Mouse (Mus musculus): ENCODE results near the gene Tvp23b. TPM values are rescaled to one million over a fixed set of nuclear protein-coding genes. Genes with fewer than 3 reads are reported as not detected.

The Tvp23b gene
- total and polyA plus RNA-seq, 2 experiments from 2014 or later: 26.7 to 42.6 TPM

DNA sequence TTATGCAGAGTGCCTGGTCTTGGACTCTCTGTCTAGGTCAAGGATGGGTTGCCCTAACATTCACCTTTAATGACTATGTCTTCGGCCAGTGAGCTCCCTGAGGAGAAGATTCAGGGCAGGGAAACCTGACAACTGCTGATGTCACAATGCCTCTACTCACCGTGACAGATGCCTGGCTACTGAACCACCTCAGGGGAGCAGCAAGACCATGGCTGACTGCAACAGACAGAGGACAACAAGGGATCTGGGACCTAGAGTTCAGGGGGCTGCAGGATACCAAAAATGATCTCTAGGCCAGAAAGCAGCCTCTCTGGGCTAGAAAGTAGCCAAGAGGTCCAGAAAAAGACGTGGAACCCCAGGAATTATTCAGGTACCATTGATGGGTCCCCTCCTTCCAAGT lies 71.8 kb downstream of the Tvp23b start, which contains the start of gene Cdrt4:
Cdrt4 (plus strand) TSS at position 182 of the 400 bp plus-strand sequence.
- Histone ChIP-seq H3K4me2 (ENCODE audit: low read depth, low read length) (no peak within 1 kb of the TSS), H3K27me3 (ENCODE audit: insufficient read depth, low read length) (no peaks in the 10 kb centered on the region), H3K4me3 (ENCODE audit: low read length) (no peak within 1 kb of the TSS), H3K9me3 (ENCODE audit: low read length) (no peaks in the 10 kb centered on the region), H3K36me3 (ENCODE audit: insufficient read depth, low read length) (no peaks in the 10 kb centered on the region), H3K9ac (replicated peaks; ENCODE audit: low read length) (no peak within 1 kb of the TSS), H3K4me1 (ENCODE audit: insufficient read depth, low read length) (no peaks in the 10 kb centered on the region), H3K27ac (no peak within 1 kb of the TSS)
- DNase-seq (ENCODE audit: low spot score): no peak
- TF ChIP-seq CTCF (IDR thresholded peaks at IDR 0.05; ENCODE audit: low read depth): no peak
- WGBS: 82% methylated on average over 3 of the region's 3 CpGs
- no peak for ATAC-seq

DNA sequence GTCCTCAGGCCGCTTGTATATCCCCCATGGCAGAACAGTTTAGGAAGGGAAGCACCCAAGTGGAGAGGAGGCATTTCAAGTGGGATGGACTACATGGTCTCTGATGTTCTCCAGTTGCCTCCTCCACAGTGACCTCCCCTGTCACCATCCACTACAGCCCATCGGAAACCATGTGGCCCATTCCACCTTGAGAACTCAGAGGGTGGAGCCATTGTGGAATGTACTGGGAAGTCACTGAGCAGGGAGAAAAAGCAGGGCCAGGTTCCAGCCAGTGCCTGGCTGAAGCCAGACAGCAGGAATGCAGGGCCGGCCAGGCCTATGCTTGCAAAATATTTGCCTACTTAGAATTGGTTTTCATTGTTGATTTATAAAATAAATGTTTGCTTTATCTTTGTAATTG lies 75.5 kb downstream of the Tvp23b start:
- Histone ChIP-seq H3K9me3 (ENCODE audit: low read length) (no peaks in the 10 kb centered on the region), H3K27me3 (ENCODE audit: insufficient read depth, low read length) (no peaks in the 10 kb centered on the region), H3K4me3 (ENCODE audit: low read length) (no peak overlapping the region), H3K4me1 (ENCODE audit: insufficient read depth, low read length) (no peaks in the 10 kb centered on the region), H3K36me3 (ENCODE audit: insufficient read depth, low read length) (no peaks in the 10 kb centered on the region), H3K4me2 (ENCODE audit: low read depth, low read length) (no peak overlapping the region), H3K27ac (no peak overlapping the region), H3K9ac (replicated peaks; ENCODE audit: low read length) (no peak overlapping the region)
- no peak for DNase-seq (ENCODE audit: low spot score)
- WGBS: 95% methylated on average over 3 of the region's 3 CpGs
- no peak for TF ChIP-seq CTCF (IDR thresholded peaks at IDR 0.05; ENCODE audit: low read depth)
- no peak for ATAC-seq

DNA sequence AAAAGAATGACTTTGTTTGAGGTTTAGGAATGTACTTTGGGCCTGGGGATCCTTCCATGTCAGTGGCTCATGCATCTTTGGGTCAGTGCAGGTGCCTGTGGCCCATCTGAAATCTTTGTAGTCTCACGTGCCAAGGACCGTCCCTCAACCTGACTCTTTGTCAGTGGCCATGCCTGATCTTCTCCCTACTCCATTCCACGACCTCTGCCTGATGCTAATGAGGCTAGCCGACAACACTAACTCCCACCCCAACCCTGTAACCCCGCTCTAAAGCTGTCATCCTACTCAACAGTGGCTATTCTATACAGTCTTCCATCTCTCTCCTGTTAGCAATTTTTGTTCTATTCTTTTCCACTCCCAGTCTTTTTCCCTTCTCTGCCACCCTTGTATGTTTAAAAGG lies 75.9 kb downstream of the Tvp23b start:
- DNase-seq (ENCODE audit: low spot score) (no peak), ATAC-seq (no peak)
- WGBS: 87% methylated on average over 5 of the region's 5 CpGs
- Histone ChIP-seq H3K36me3 (ENCODE audit: insufficient read depth, low read length) (no peaks in the 10 kb centered on the region), H3K4me2 (ENCODE audit: low read depth, low read length) (no peak overlapping the region), H3K9me3 (ENCODE audit: low read length) (no peaks in the 10 kb centered on the region), H3K4me1 (ENCODE audit: insufficient read depth, low read length) (no peaks in the 10 kb centered on the region), H3K27ac (no peak overlapping the region), H3K27me3 (ENCODE audit: insufficient read depth, low read length) (no peaks in the 10 kb centered on the region), H3K4me3 (ENCODE audit: low read length) (no peak overlapping the region), H3K9ac (replicated peaks; ENCODE audit: low read length) (no peak overlapping the region)
- no peak for TF ChIP-seq CTCF (IDR thresholded peaks at IDR 0.05; ENCODE audit: low read depth)

DNA sequence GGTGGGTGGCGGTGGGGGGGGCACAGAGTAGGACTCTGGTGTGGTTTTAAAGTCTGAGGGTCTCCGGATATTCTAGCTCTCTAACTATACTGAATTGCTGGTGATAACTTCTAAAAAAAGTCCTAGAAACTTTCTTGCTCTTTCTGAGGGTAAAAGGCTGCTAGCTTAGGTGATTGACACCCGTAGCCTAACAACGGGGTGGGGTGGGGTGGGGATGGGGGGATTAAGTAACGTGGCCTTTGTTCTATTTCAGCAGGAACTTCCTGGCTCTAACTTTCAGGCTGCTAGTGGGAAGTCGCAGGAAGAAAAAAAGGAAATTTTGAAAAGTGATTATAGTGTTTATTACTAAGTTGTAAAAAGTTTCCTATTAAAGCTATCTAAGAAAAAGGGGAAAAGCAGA lies 76.5 kb downstream of the Tvp23b start:
- 41% methylated on average over 6 of the region's 6 CpGs for WGBS
- ATAC-seq: no peak

DNA sequence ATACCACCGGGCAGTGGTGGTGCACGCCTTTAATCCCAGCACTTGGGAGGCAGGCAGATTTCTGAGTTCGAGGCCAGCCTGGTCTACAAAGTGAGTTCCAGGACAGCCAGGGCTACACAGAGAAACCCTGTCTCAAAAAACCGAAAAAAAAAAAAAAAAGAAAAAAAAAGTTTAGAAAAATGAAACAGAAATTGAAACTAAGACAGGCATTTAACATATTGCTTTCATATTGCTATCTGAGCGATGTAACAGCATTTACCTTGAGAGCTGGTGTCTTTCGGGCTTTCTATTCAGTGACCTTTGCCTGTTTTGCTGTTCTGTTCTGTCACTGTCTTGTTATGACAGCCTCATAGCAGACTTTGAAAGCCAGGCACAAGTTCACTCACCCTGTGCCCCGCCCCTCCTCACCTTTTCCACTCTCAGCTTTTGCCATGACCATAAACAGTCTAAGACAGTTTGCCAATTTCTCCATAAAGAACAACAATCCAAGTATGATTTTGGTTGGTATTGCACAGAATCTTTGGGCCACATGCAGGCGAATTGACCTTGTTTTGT lies 78.4 kb downstream of the Tvp23b start:
- Histone ChIP-seq H3K9me3 (ENCODE audit: low read length) (no peaks in the 10 kb centered on the region), H3K27ac (no peak overlapping the region), H3K4me1 (ENCODE audit: insufficient read depth, low read length) (no peaks in the 10 kb centered on the region), H3K4me2 (ENCODE audit: low read depth, low read length) (no peak overlapping the region), H3K9ac (replicated peaks; ENCODE audit: low read length) (no peak overlapping the region), H3K4me3 (ENCODE audit: low read length) (no peak overlapping the region), H3K36me3 (ENCODE audit: insufficient read depth, low read length) (no peaks in the 10 kb centered on the region), H3K27me3 (ENCODE audit: insufficient read depth, low read length) (no peaks in the 10 kb centered on the region)
- TF ChIP-seq CTCF (IDR thresholded peaks at IDR 0.05; ENCODE audit: low read depth): no peak
- ATAC-seq (no peak), DNase-seq (ENCODE audit: low spot score) (no peak)
- 90% methylated on average over 8 of the region's 8 CpGs for WGBS

More for the DNA sequence above, 76.5 kb downstream of the Tvp23b start:
- DNase-seq (ENCODE audit: low spot score): no peak
- H3K4me3 ChIP-seq (ENCODE audit: low read length): no peak overlapping the region
- H3K27ac ChIP-seq: no peak overlapping the region
- H3K4me1 ChIP-seq (ENCODE audit: insufficient read depth, low read length): no peaks in the 10 kb centered on the region
- no peak overlapping the region for H3K9ac ChIP-seq (replicated peaks; ENCODE audit: low read length)
- TF ChIP-seq CTCF (IDR thresholded peaks at IDR 0.05; ENCODE audit: low read depth): no peak
- no peaks in the 10 kb centered on the region for H3K27me3 ChIP-seq (ENCODE audit: insufficient read depth, low read length)
- no peak overlapping the region for H3K4me2 ChIP-seq (ENCODE audit: low read depth, low read length)
- H3K36me3 ChIP-seq (ENCODE audit: insufficient read depth, low read length): no peaks in the 10 kb centered on the region
- no peaks in the 10 kb centered on the region for H3K9me3 ChIP-seq (ENCODE audit: low read length)

DNA sequence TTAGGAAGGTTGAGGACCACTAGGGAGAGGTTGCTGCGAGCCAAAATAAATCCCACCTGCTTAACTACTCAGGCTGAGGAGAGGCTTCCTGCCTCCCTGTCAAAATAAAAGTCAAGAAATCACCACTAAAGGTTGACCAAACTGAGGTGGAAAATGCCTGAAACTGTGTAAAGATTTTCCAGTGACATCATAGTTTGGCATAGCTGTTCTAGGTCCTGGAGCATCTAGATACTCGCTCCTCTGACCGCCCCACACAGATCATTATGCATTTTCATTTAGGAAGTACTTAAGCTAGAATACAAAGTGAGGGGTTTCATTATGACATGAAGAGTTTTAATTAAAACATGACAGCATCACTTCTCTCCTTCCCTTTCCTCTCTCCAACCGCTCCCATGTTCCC lies 84.0 kb downstream of the Tvp23b start:
- no peak overlapping the region for H3K4me3 ChIP-seq (ENCODE audit: low read length)
- TF ChIP-seq CTCF (IDR thresholded peaks at IDR 0.05; ENCODE audit: low read depth): no peak
- H3K9ac ChIP-seq (replicated peaks; ENCODE audit: low read length): no peak overlapping the region
- no peaks in the 10 kb centered on the region for H3K4me1 ChIP-seq (ENCODE audit: insufficient read depth, low read length)
- no peaks in the 10 kb centered on the region for H3K9me3 ChIP-seq (ENCODE audit: low read length)
- H3K27me3 ChIP-seq (ENCODE audit: insufficient read depth, low read length): no peaks in the 10 kb centered on the region
- H3K27ac ChIP-seq: no peak overlapping the region
- no peak overlapping the region for H3K4me2 ChIP-seq (ENCODE audit: low read depth, low read length)
- DNase-seq (ENCODE audit: low spot score): no peak
- H3K36me3 ChIP-seq (ENCODE audit: insufficient read depth, low read length): no peaks in the 10 kb centered on the region
- ATAC-seq: no peak
- WGBS: 78% methylated on average over 4 of the region's 4 CpGs

DNA sequence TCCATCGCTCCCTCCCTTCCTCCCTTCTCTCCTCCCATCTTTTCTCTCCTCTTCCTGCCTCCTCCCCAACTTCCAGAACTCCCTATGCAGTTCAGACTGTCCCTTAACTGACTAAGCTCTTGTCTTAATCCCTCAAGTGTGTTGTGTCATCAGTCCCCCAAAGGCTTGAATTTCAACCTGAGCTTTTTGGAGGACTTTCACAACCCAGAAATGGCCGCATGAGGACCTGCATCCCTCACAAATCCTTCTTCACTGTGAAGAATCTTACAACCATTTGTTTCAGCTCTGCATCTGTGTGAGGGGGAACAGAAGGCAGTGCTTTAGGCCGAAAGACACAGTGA lies 87.1 kb downstream of the Tvp23b start:
- peak; percentile 18 for ATAC-seq

More for the DNA sequence above, 87.1 kb downstream of the Tvp23b start:
- no peak overlapping the region for H3K4me3 ChIP-seq (ENCODE audit: low read length)
- no peaks in the 10 kb centered on the region for H3K4me1 ChIP-seq (ENCODE audit: insufficient read depth, low read length)
- H3K4me2 ChIP-seq (ENCODE audit: low read depth, low read length): peak overlapping the region; percentile 43
- DNase-seq (ENCODE audit: low spot score): no peak
- H3K27ac ChIP-seq: peak overlapping the region; percentile 88
- H3K36me3 ChIP-seq (ENCODE audit: insufficient read depth, low read length): no peaks in the 10 kb centered on the region
- 0 out of 2 replicates have a peak overlapping the region, but pooled peaks have one; percentile 9 for H3K9ac ChIP-seq (replicated peaks; ENCODE audit: low read length)
- no peaks in the 10 kb centered on the region for H3K27me3 ChIP-seq (ENCODE audit: insufficient read depth, low read length)
- TF ChIP-seq CTCF (IDR thresholded peaks at IDR 0.05; ENCODE audit: low read depth): no peak
- 54% methylated on average over 3 of the region's 3 CpGs for WGBS
- no peaks in the 10 kb centered on the region for H3K9me3 ChIP-seq (ENCODE audit: low read length)

Other genes with a start within 250 kb of the Tvp23b start
- 26.0 and 29.7 TPM in 2 replicates for gene Lrrc75a, start 230.9 kb upstream of the Tvp23b start, total RNA-seq (2014; rRNA removed)
- gene Lrrc75a, start 230.9 kb upstream of the Tvp23b start, polyA plus RNA-seq (2015; fragmentation: Nextera tagmentation; extraction: Ambion mirVana): 6.4 and 6.9 TPM in 2 replicates
- gene Mmgt2, start 230.8 kb upstream of the Tvp23b start, total RNA-seq (2014; rRNA removed): 15.6 and 43.9 TPM in 2 replicates
- gene Mmgt2, start 230.8 kb upstream of the Tvp23b start, polyA plus RNA-seq (2015; fragmentation: Nextera tagmentation; extraction: Ambion mirVana): 22.6 and 28.1 TPM in 2 replicates
- gene Zfp287, start 147.6 kb upstream of the Tvp23b start, total RNA-seq (2014; rRNA removed): 11.1 and 16.2 TPM in 2 replicates
- 12.0 and 12.8 TPM in 2 replicates for gene Zfp287, start 147.6 kb upstream of the Tvp23b start, polyA plus RNA-seq (2015; fragmentation: Nextera tagmentation; extraction: Ambion mirVana)
- gene Gm10428, start 126.4 kb upstream of the Tvp23b start, total RNA-seq (2014; rRNA removed): not detected in 2 replicates
- not detected in 2 replicates for gene Gm10428, start 126.4 kb upstream of the Tvp23b start, polyA plus RNA-seq (2015; fragmentation: Nextera tagmentation; extraction: Ambion mirVana)
- 13.7 and 18.3 TPM in 2 replicates for gene Zfp286, start 90.0 kb upstream of the Tvp23b start, total RNA-seq (2014; rRNA removed)
- 14.8 and 17.8 TPM in 2 replicates for gene Zfp286, start 90.0 kb upstream of the Tvp23b start, polyA plus RNA-seq (2015; fragmentation: Nextera tagmentation; extraction: Ambion mirVana)
- gene Trim16, start 59.2 kb upstream of the Tvp23b start, total RNA-seq (2014; rRNA removed): 5.2 and 7.2 TPM in 2 replicates
- 5.5 and 6.1 TPM in 2 replicates for gene Trim16, start 59.2 kb upstream of the Tvp23b start, polyA plus RNA-seq (2015; fragmentation: Nextera tagmentation; extraction: Ambion mirVana)
- gene Fbxw10, start 32.4 kb upstream of the Tvp23b start, total RNA-seq (2014; rRNA removed): 0.36 and 0.37 TPM in 2 replicates
- 0.36 and 0.82 TPM in 2 replicates for gene Fbxw10, start 32.4 kb upstream of the Tvp23b start, polyA plus RNA-seq (2015; fragmentation: Nextera tagmentation; extraction: Ambion mirVana)
- gene Cdrt4, start 71.7 kb downstream of the Tvp23b start, total RNA-seq (2014; rRNA removed): not detected in 2 replicates
- gene Cdrt4, start 71.7 kb downstream of the Tvp23b start, polyA plus RNA-seq (2015; fragmentation: Nextera tagmentation; extraction: Ambion mirVana): 0.26 and 0.35 TPM in 2 replicates
- 0.21 TPM in 1 of 2 replicates, not detected in the other for gene Tekt3, start 182.2 kb downstream of the Tvp23b start, total RNA-seq (2014; rRNA removed)
- not detected in 2 replicates for gene Tekt3, start 182.2 kb downstream of the Tvp23b start, polyA plus RNA-seq (2015; fragmentation: Nextera tagmentation; extraction: Ambion mirVana)
- gene Pmp22, start 249.5 kb downstream of the Tvp23b start, total RNA-seq (2014; rRNA removed): 45.6 and 74.2 TPM in 2 replicates
- 37.8 and 44.1 TPM in 2 replicates for gene Pmp22, start 249.5 kb downstream of the Tvp23b start, polyA plus RNA-seq (2015; fragmentation: Nextera tagmentation; extraction: Ambion mirVana)

All from hindbrain, postnatal 0 days (tissue).